Mouse (Mus musculus) olfactory bulb, adult 2 months (tissue): ENCODE measurements around the gene Rest.

Experiments used
- CTCF ChIP-seq: fragments of 200-500 bp; IDR thresholded peaks from 2 replicates; pipeline ENCODE4 v1.5.1; 2012; ENCODE audit warnings: low read depth, mild to moderate bottlenecking, low read length, moderate library complexity; ENCODE audit not compliant: insufficient read depth
- POLR2A ChIP-seq: fragments of 200-500 bp; IDR thresholded peaks from 2 replicates; pipeline ENCODE4 v1.6.1; 2012; ENCODE audit warnings: mild to moderate bottlenecking, low read depth, low read length, moderate library complexity; ENCODE audit not compliant: insufficient read depth

GRCm38 (mm10) chr5:77245787-77246671 lies 19.3 kb upstream of the Rest start:
- TF ChIP-seq POLR2A (no peak), CTCF (no peak)
